Mouse (Mus musculus) kidney, embryonic 14.5 days (tissue): ENCODE data around the gene Ap1g1. TPM values are rescaled to one million over a fixed set of nuclear protein-coding genes. Genes with fewer than 3 reads are reported as not detected.

ENCODE experiments used
- ATAC-seq: fragments of 200-750 bp; cut with Nextera tagmentation; 2 replicates; pipeline ENCODE4 v1.8.0; 2017; ENCODE audit warnings: moderate number of reproducible peaks, mild to moderate bottlenecking, moderate TSS enrichment, moderate library complexity; ENCODE audit not compliant: low FRiP score, low TSS enrichment
- H3K27ac ChIP-seq: fragments of 300-500 bp; sonication (generic); 2 replicates; pipeline ENCODE4 v1.5.1; 2014; ENCODE audit warnings: low read depth, mild to moderate bottlenecking, low read length, moderate library complexity, mixed read lengths
- H3K27me3 ChIP-seq: fragments of 300-500 bp; sonication (generic); 2 replicates; pipeline ENCODE4 v1.6.1; 2014; ENCODE audit warnings: mild to moderate bottlenecking, low read length; ENCODE audit not compliant: control insufficient read depth, insufficient read depth
- H3K36me3 ChIP-seq: fragments of 300-500 bp; sonication (generic); 2 replicates; pipeline ENCODE4 v1.6.1; 2014; ENCODE audit warnings: low read length, mixed read lengths; ENCODE audit not compliant: control insufficient read depth, insufficient read depth
- H3K4me1 ChIP-seq: fragments of 300-500 bp; sonication (generic); 2 replicates; pipeline ENCODE4 v1.6.1; 2014; ENCODE audit warnings: low read length, mixed read lengths; ENCODE audit not compliant: control insufficient read depth, insufficient read depth
- H3K4me2 ChIP-seq: fragments of 300-500 bp; sonication (generic); replicated peaks from 2 replicates; pipeline ENCODE4 v1.6.1; 2014; ENCODE audit warnings: low read depth, mild to moderate bottlenecking, low read length
- H3K4me3 ChIP-seq: fragments of 300-500 bp; sonication (generic); 2 replicates; pipeline ENCODE4 v1.5.1; 2014; ENCODE audit warnings: mild to moderate bottlenecking, low read length
- H3K9ac ChIP-seq: fragments of 300-500 bp; sonication (generic); 2 replicates; pipeline ENCODE4 v1.6.1; 2014; ENCODE audit warnings: low read depth, mild to moderate bottlenecking, low read length, moderate library complexity
- H3K9me3 ChIP-seq: fragments of 300-500 bp; sonication (generic); 2 replicates; pipeline ENCODE4 v1.6.1; 2016; ENCODE audit warnings: low read length; ENCODE audit not compliant: control insufficient read depth
- WGBS: fragments of 180-500 bp; shearing (Covaris S2); extraction: QIAGEN DNeasy Blood & Tissue Kit; methylation state at CpG from one replicate; pipeline ENCODE4 v1.1.7; 2014; 5-methylcytosine and 5-hydroxymethylcytosine counted together
- polyA plus RNA-seq: library from polyadenylated mRNA; unstranded; fragments of >200 nt; fragmentation: Nextera tagmentation; extraction: Ambion mirVana; gene quantifications from 2 replicates; pipeline ENCODE4 v1.2.1, GENCODE M21; 2014

Ap1g1 gene
- polyA plus RNA-seq = 25.3 and 38.8 TPM in 2 replicates

- peaks cover 3% of the 10 kb centered on the region; the same call in 1 of the 2 replicates for H3K27me3 ChIP-seq
- H3K9ac ChIP-seq = peak within 1 kb of the TSS; percentile 93
- H3K4me1 ChIP-seq = peaks cover 13% of the 10 kb centered on the region; the same call in 1 of the 2 replicates
- ATAC-seq = peak; percentile 99
- H3K27ac ChIP-seq = peak within 1 kb of the TSS; percentile 96
- peak within 1 kb of the TSS; percentile 78 for H3K4me2 ChIP-seq
- H3K36me3 ChIP-seq = no peaks in the 10 kb centered on the region
- no peaks in the 10 kb centered on the region for H3K9me3 ChIP-seq
- WGBS = under 1% methylated on average over 59 of the region's 64 CpGs
- peak within 1 kb of the TSS; percentile 99 for H3K4me3 ChIP-seq
Observed at GRCm38 (mm10) chr8:109778280-109778977, at the start of gene Ap1g1. Gene Ap1g1 (plus strand): TSS chr8:109778554.

- H3K9me3 ChIP-seq = no peaks in the 10 kb centered on the region
- no peak overlapping the region for H3K4me2 ChIP-seq
- no peaks in the 10 kb centered on the region; the same call in 1 of the 2 replicates for H3K4me1 ChIP-seq
- 83% methylated on average over 3 of the region's 3 CpGs for WGBS
- H3K9ac ChIP-seq = no peak overlapping the region
- no peak overlapping the region for H3K27ac ChIP-seq
- no peak overlapping the region for H3K4me3 ChIP-seq
- no peaks in the 10 kb centered on the region for H3K27me3 ChIP-seq
- peaks cover 35% of the 10 kb centered on the region for H3K36me3 ChIP-seq
- no peak for ATAC-seq
Observed at GRCm38 (mm10) chr8:109731012-109731411, 47.3 kb upstream of the Ap1g1 start.

GRCm38 (mm10) chr8:109734018-109734417 lies 44.3 kb upstream of the Ap1g1 start:
- 83% methylated on average over 3 of the region's 3 CpGs for WGBS
- no peak overlapping the region for H3K4me2 ChIP-seq
- no peaks in the 10 kb centered on the region for H3K9me3 ChIP-seq
- H3K4me1 ChIP-seq = peaks cover 8% of the 10 kb centered on the region
- H3K4me3 ChIP-seq = no peak overlapping the region
- H3K27ac ChIP-seq = no peak overlapping the region
- peaks cover 33% of the 10 kb centered on the region for H3K36me3 ChIP-seq
- H3K27me3 ChIP-seq = no peaks in the 10 kb centered on the region
- no peak overlapping the region for H3K9ac ChIP-seq
- no peak for ATAC-seq

- Histone ChIP-seq H3K27ac (no peak overlapping the region), H3K36me3 (peaks cover 21% of the 10 kb centered on the region), H3K4me3 (peak overlapping the region; percentile 98), H3K9me3 (no peaks in the 10 kb centered on the region), H3K9ac (peak overlapping the region; percentile 90), H3K4me2 (peak overlapping the region; percentile 90), H3K4me1 (peaks cover 8% of the 10 kb centered on the region), H3K27me3 (no peaks in the 10 kb centered on the region)
- 8% methylated on average over 8 of the region's 8 CpGs for WGBS
- ATAC-seq = peak; percentile 36; the same call in 1 of the 2 replicates
Observed at GRCm38 (mm10) chr8:109736819-109737218, 41.5 kb upstream of the Ap1g1 start.

- Histone ChIP-seq H3K4me1 (peaks cover 8% of the 10 kb centered on the region), H3K36me3 (peaks cover 15% of the 10 kb centered on the region), H3K4me2 (peak within 1 kb of the TSS; percentile 90), H3K4me3 (peak within 1 kb of the TSS; percentile 98), H3K27me3 (no peaks in the 10 kb centered on the region), H3K9ac (peak within 1 kb of the TSS; percentile 90), H3K9me3 (no peaks in the 10 kb centered on the region), H3K27ac (peak within 1 kb of the TSS; percentile 42; the same call in 1 of the 2 replicates)
- 1% methylated on average over 58 of the region's 59 CpGs for WGBS
- ATAC-seq = peak; percentile 92
Observed at GRCm38 (mm10) chr8:109737237-109738048, 40.9 kb upstream of the Ap1g1 start, which contains the start of gene Atxn1l. Gene Atxn1l (minus strand): TSS chr8:109737739.

DNA sequence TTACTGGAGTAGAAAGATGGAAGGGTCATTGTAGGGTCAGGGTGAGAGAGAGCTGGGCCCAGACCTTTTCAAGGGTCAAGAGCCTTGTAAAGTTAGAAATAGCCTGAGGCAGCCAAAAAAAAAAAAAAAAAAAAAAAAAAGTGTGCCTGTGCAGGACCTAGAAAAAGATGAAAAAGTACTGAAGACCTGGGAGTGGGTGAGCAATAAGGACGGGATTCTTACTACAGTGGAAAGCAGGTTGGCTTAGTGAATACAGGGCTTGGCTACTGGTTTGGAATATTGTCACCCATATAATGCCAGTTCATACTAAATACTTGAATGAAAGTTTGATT lies 40.3 kb upstream of the Ap1g1 start:
- Histone ChIP-seq H3K27ac (no peak overlapping the region), H3K27me3 (no peaks in the 10 kb centered on the region), H3K36me3 (peaks cover 9% of the 10 kb centered on the region), H3K4me3 (peak overlapping the region; percentile 98), H3K9ac (peak overlapping the region; percentile 90; the same call in 1 of the 2 replicates), H3K4me1 (peaks cover 8% of the 10 kb centered on the region), H3K9me3 (no peaks in the 10 kb centered on the region), H3K4me2 (peak overlapping the region; percentile 37)
- ATAC-seq = no peak; the same call in 1 of the 2 replicates
- WGBS = 81% methylated on average over 1 of the region's 1 CpGs

DNA sequence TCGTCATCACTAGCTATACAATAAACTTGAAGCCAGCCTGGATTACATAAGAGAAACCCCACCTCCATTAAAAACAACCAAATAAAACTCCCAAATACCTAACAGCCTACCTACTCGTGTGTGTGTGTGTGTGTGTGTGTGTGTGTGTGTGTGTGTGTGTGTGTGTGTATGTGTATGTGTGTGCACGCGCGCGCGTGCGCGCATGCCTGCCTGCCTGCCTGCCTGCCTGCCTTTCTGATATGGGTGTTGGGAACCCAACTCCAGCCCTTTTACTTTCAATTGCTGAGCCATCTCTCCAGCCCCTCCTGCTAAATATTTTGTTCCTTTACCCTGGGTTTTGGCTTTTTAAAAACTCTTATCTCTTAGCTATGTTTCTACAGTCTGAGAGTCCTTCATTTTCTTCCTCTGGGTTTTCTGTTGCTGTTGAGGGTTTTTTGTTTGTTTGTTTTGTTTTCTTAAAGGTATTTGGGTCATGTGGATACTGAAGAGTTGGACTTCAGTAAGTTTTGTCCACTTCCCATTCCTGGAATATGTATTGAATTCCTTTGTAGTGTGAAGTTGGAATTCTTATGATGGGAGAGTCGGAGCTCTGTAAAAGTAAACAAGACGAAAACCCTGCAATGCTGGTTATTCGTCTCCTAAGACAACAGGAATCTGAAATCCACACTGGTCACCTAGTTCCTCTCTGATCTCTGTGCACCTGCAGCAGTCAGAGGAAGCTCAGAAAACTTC lies 30.7 kb upstream of the Ap1g1 start:
- no peaks in the 10 kb centered on the region for H3K27me3 ChIP-seq
- no peaks in the 10 kb centered on the region for H3K9me3 ChIP-seq
- no peaks in the 10 kb centered on the region for H3K4me1 ChIP-seq
- no peak overlapping the region for H3K4me3 ChIP-seq
- 92% methylated on average over 12 of the region's 12 CpGs for WGBS
- no peak overlapping the region for H3K4me2 ChIP-seq
- no peak overlapping the region for H3K9ac ChIP-seq
- no peak for ATAC-seq
- no peaks in the 10 kb centered on the region for H3K36me3 ChIP-seq
- H3K27ac ChIP-seq = no peak overlapping the region

DNA sequence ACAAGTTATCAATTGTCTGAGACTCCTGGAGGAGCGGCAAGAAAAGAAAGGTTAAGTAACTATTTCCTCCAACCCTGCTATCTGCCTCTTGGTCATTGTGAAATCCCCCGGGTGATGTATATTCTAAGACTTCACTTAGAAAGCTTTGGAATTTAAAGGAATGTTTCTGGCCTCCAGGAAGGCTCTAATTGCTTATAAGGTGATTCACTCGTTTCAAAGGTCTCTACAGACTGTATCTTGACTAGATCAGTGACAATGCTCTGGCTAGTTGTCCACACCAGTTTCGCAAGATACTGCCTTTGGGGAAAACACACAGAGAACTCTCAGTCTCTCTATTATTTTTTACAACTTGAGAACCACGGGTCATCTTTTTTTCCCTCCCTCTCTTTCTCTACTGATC lies 28.1 kb upstream of the Ap1g1 start:
- Histone ChIP-seq H3K27ac (no peak overlapping the region), H3K27me3 (no peaks in the 10 kb centered on the region), H3K4me3 (no peak overlapping the region), H3K4me2 (no peak overlapping the region), H3K36me3 (no peaks in the 10 kb centered on the region), H3K9me3 (no peaks in the 10 kb centered on the region), H3K4me1 (no peaks in the 10 kb centered on the region), H3K9ac (no peak overlapping the region)
- 42% methylated on average over 5 of the region's 5 CpGs for WGBS
- ATAC-seq = no peak
